Mouse (Mus musculus) mouse trophoblast stem cell (cell line): ENCODE data around the gene 9130023H24Rik.

Source experiments
- in situ Hi-C, 2 experiments: fragments of 300-500 bp; cut with MseI, MboI; formaldehyde crosslinking; loops; 2 replicates in 1 of 2; 3 replicates in 1 of 2; pipeline ENCODE4 v1.15.1; 2025

Gene 9130023H24Rik

GRCm38 (mm10) chr7:128237927-128238778 is at the start of gene 9130023H24Rik:
9130023H24Rik (minus strand) TSS chr7:128238031.
- in situ Hi-C loops = no loop called here

- in situ Hi-C loops = no loop called here
Observed at GRCm38 (mm10) chr7:128285060-128285459, 47.2 kb upstream of the 9130023H24Rik start.

GRCm38 (mm10) chr7:128284047-128284446 is 46.2 kb upstream of the 9130023H24Rik start:
- in situ Hi-C loops = no loop called here

GRCm38 (mm10) chr7:128282532-128283244 is 44.9 kb upstream of the 9130023H24Rik start:
- in situ Hi-C loops = no loop called here

GRCm38 (mm10) chr7:128281765-128282164 is 43.9 kb upstream of the 9130023H24Rik start:
- in situ Hi-C loops = no loop called here

- in situ Hi-C loops = no loop called here
Observed at GRCm38 (mm10) chr7:128279750-128280149, 41.9 kb upstream of the 9130023H24Rik start.

GRCm38 (mm10) chr7:128276051-128276450 is 38.2 kb upstream of the 9130023H24Rik start:
- in situ Hi-C loops = no loop called here

GRCm38 (mm10) chr7:128271496-128271895 is 33.7 kb upstream of the 9130023H24Rik start:
- in situ Hi-C loops = no loop called here

GRCm38 (mm10) chr7:128270431-128270850 is 32.6 kb upstream of the 9130023H24Rik start:
- in situ Hi-C loops = no loop called here

GRCm38 (mm10) chr7:128267813-128268212 is 30.0 kb upstream of the 9130023H24Rik start:
- in situ Hi-C loops = no loop called here

GRCm38 (mm10) chr7:128267391-128267790 is 29.6 kb upstream of the 9130023H24Rik start:
- in situ Hi-C loops = no loop called here

GRCm38 (mm10) chr7:128266056-128266455 is 28.2 kb upstream of the 9130023H24Rik start:
- in situ Hi-C loops = no loop called here

- in situ Hi-C loops = no loop called here
Observed at GRCm38 (mm10) chr7:128265411-128265810, 27.6 kb upstream of the 9130023H24Rik start, which contains the start of gene Slc5a2. Slc5a2 (plus strand) TSS chr7:128265657.

- in situ Hi-C loops = no loop called here
Observed at GRCm38 (mm10) chr7:128256783-128257334, 19.0 kb upstream of the 9130023H24Rik start.

- in situ Hi-C loops = no loop called here
Observed at GRCm38 (mm10) chr7:128255757-128256156, 17.9 kb upstream of the 9130023H24Rik start.

GRCm38 (mm10) chr7:128254978-128255377 is 17.1 kb upstream of the 9130023H24Rik start:
- in situ Hi-C loops = no loop called here

GRCm38 (mm10) chr7:128252609-128253008 is 14.8 kb upstream of the 9130023H24Rik start:
- in situ Hi-C loops = no loop called here

GRCm38 (mm10) chr7:128251946-128252345 is 14.1 kb upstream of the 9130023H24Rik start:
- in situ Hi-C loops = no loop called here

- in situ Hi-C loops = loop anchor here (5.0 kb wide), 1 partner anchor 97 kb away; no protein-coding TSS in a partner anchor
Observed at GRCm38 (mm10) chr7:128249998-128250397, 12.2 kb upstream of the 9130023H24Rik start.

GRCm38 (mm10) chr7:128248081-128249042 is 10.5 kb upstream of the 9130023H24Rik start:
- in situ Hi-C loops = loop anchor here (5.0 kb wide), 1 partner anchor 99 kb away; no protein-coding TSS in a partner anchor

- in situ Hi-C loops = loop anchor here (5.0 kb wide), 1 partner anchor 100 kb away; no protein-coding TSS in a partner anchor
Observed at GRCm38 (mm10) chr7:128247443-128247842, 9.6 kb upstream of the 9130023H24Rik start.
